Mouse (Mus musculus) heart, adult 8-10 months (tissue): ENCODE results near the gene Myh15. TPM values are rescaled to one million over a fixed set of nuclear protein-coding genes. Genes with fewer than 3 reads are reported as not detected.

Experiments
- total RNA-seq, 4 experiments: library from RNA; stranded (reverse); gene quantifications; 2 replicates each; pipeline ENCODE4 v1.2.4; 2022

Myh15 gene
- total RNA-seq, 4 experiments from 2014 or later, result not detected

Other genes with a start within 250 kb of the Myh15 start
- not detected for gene Retnlb, start 240.6 kb upstream of the Myh15 start, total RNA-seq
- 1 to 10 TPM in 3 of 4 experiments, under 1 TPM in 1; 0.47 to 5.3 (median 2.0) TPM for gene Retnla, start 214.9 kb upstream of the Myh15 start, total RNA-seq
- 1 to 10 TPM in 1 of 4 experiments, under 1 TPM in 2, not detected in 1; 0.65 to 3.2 (median 0.97) TPM for gene Retnlg, start 184.9 kb upstream of the Myh15 start, total RNA-seq
- 10 to 100 TPM in 1 of 4 experiments, 1 to 10 TPM in 3; 6.7 to 10.4 (median 8.1) TPM for gene Dzip3, start 63.3 kb upstream of the Myh15 start, total RNA-seq
- gene Cip2a, start 63.3 kb upstream of the Myh15 start, total RNA-seq, result 1 to 10 TPM in 2 of 4 experiments, under 1 TPM in 2; 0.54 to 1.5 (median 1.00) TPM